Mouse (Mus musculus) gastrocnemius, postnatal 10 days (tissue): ENCODE measurements around the gene Gm36028. TPM values are rescaled to one million over a fixed set of nuclear protein-coding genes. Genes with fewer than 3 reads are reported as not detected.

Source experiments
- DNase-seq: peaks from one replicate; pipeline ENCODE4 v3.0.0; 2021; ENCODE audit warnings: mixed read lengths
- total RNA-seq, 2 experiments: library from RNA; stranded (reverse); gene quantifications; 2 replicates each; pipeline ENCODE4 v1.2.3; 2021

The Gm36028 gene
- total RNA-seq, 2 experiments from 2014 or later, result 0.21 to 0.38 TPM

DNA sequence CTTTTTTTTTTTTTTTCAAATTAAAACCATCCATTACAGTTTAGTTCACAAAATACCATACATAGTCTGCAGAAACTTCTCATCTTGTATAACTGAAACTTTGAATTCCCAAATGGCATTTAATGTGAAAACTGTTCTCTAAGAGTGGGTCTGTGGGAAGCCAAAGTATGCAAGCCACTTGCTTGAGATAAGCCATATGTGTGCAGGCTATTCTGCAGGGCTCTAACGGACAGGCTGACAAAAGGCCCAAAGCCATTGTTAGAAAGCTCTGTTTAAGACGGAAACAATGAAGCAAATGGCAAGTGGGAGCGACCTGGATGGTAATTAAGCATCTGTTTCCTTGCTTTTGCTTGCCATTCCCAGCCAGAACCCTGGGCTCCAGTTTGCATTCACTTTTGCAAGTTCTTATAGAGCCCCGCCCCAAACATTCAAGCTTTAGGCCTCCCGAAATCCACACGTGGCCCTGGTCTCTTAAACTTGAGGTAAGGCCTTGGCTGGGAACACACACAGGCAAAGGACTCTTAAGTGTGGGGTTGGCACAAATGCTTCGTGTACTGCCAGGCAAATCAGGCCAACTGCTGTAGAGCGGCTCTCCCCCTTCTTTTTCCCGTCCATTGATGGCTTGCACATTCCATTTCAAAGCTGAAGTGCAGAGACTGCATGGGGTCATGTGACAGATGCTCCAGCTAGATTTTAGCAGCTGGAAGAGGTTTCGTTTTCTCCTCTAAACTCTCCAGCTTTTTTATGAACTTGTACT lies 51.9 kb downstream of the Gm36028 start:
- DNase-seq, result no peak

GRCm38 (mm10) chr16:37807269-37807668 lies 53.7 kb downstream of the Gm36028 start:
- no peak for DNase-seq

- no peak for DNase-seq
These were observed 55.0 kb downstream of the Gm36028 start for GRCm38 (mm10) chr16:37805746-37806495.

DNA sequence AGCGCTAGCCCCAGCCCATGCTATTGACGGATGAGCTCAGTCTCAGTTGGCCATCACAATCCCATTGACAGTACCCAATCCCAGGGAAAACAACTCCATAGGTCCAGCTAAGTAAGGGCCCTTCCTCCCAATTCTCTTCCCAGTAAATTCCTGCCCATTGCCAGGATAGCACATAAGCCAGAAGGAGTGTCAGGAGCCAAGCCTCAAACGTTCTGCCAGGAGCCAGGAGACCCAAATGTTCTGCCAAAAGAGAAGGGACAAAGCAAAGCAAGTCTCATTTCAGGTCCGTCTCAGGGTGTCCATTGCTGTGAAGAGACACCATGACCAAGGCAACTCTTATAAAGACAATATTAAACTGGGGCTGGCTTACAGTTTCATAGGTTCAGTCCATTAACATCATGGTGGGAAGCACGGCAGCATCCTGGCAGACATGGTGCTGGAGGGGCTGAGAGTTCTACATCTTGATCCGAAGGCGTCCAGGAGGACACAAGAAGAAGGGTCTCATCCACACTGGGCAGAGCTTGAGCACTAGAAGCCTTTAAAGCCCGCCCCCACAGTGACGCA lies 57.5 kb downstream of the Gm36028 start:
- no peak for DNase-seq

GRCm38 (mm10) chr16:37802686-37803295 lies 58.2 kb downstream of the Gm36028 start:
- no peak for DNase-seq

- DNase-seq, result no peak
These were observed 59.8 kb downstream of the Gm36028 start for GRCm38 (mm10) chr16:37801097-37801496.

Other genes with a start within 250 kb of the Gm36028 start
- 100 to 1,000 TPM; 150 to 158 TPM for gene Ndufb4, start 206.7 kb downstream of the Gm36028 start, total RNA-seq
- gene Fstl1, start 84.3 kb downstream of the Gm36028 start, total RNA-seq, result 100 to 1,000 TPM; 329 to 424 TPM
- 10 to 100 TPM; 50.9 to 53.6 TPM for gene Lrrc58, start 7.2 kb upstream of the Gm36028 start, total RNA-seq
- gene Gpr156, start 55.4 kb upstream of the Gm36028 start, total RNA-seq, result 1 to 10 TPM in 1 of 2 experiments, under 1 TPM in 1; 0.90 to 1.1 TPM
- gene Gsk3b, start 227.9 kb upstream of the Gm36028 start, total RNA-seq, result 10 to 100 TPM; 58.8 to 65.8 TPM